Mouse (Mus musculus) layer of hippocampus, postnatal 36 days (tissue): ENCODE measurements around the gene Gm29609. TPM values are rescaled to one million over a fixed set of nuclear protein-coding genes. Genes with fewer than 3 reads are reported as not detected.

ENCODE experiments used
- DNase-seq, 2 experiments: peaks; one replicate each; pipeline ENCODE4 v3.0.0; 2022
- total RNA-seq, 2 experiments: library from RNA; stranded (reverse); gene quantifications; 2 replicates each; pipeline ENCODE4 v1.2.3; 2021

Gm29609 gene
- total RNA-seq, 2 experiments from 2014 or later: 3.2 to 3.4 TPM

DNA sequence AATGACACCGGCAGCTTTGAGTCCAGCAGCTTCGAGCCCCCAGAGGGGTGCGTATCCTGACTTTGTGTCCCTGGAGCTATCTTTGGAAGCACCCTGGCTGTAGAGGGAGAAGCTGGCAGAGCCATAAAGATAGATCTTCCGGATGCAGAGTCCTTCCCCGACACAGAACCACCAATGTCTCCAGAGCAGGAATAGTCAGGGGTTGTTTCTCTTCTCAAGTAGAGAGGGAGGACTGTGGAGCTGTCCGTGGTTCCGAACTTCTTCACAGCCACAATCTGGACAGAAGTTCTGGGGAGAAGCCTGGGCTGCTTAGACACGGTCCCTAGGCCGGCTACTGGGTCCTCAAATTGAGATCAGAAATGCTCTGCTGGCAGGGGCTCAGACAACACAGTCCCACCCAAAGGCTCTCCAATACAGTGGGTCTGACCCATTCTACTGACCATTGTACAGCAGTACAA is 40.7 kb downstream of the Gm29609 start:
- no peak for DNase-seq

- DNase-seq: no peak
Observed at GRCm38 (mm10) chr5:31138241-31138967, 41.3 kb downstream of the Gm29609 start, which contains the start of gene Ucn. Gene Ucn (minus strand): TSS chr5:31138829.

DNA sequence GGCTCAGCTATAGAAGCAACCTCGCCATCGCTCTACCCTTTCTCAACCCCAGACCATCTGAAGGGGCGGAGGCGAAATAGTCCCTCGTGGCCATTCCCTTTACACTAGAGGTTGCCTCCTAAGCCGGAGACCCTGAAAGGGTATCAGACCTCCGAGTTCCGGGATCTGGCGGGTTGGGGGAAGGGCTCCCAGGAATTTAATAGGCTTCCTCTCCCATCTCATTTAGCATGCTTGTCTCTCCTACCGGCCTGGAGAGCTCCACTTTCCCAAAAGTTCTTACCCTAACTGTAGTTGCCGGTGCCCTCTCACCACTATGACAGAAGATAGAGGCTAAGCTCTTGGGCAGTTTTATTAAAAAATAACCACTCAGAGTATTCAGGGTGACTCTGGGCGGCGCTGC is 42.1 kb downstream of the Gm29609 start:
- no peak for DNase-seq

GRCm38 (mm10) chr5:31136730-31137424 is 42.8 kb downstream of the Gm29609 start:
- no peak for DNase-seq

- no peak for DNase-seq
Observed at GRCm38 (mm10) chr5:31126050-31126449, 53.7 kb downstream of the Gm29609 start.

DNA sequence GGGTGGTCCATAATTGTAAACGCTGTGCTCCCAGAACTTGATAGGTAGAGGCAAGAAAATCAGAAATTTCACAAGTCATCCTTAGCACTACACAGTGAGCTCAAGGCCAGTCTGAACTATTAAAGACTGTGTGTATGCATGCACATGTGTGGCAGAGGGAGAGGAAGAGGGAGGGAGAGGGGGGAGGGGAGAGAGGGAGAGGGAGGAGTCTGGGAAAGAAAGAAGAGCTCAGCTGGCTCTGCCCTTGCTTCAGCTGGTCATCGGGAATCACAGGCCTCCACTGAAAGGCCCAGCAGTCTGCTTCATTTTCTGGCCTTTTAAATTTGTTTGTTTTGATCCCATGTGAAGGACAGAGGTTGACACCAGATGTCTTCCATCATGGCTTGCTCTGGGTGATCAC is 56.2 kb downstream of the Gm29609 start:
- no peak for DNase-seq

- no peak for DNase-seq
Observed at GRCm38 (mm10) chr5:31121111-31121510, 58.6 kb downstream of the Gm29609 start.

DNA sequence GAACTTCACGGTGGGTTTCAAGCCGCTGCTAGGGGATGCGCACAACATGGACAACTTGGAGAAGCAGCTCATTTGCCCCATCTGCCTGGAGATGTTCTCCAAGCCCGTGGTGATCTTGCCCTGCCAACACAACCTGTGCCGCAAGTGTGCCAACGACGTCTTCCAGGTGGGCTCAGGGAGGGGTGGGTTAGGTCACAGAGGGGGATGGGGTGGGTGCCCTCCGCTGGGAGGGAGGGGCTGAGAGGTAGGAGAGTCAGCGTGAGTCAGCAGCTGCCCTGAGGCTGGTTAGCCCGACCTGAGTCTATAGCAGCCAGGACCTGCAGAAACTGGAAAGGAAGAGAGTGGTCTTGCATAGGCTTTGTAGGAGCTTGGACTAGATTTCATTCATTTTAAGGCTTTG is 62.8 kb downstream of the Gm29609 start:
- DNase-seq: no peak

- DNase-seq: no peak
Observed at GRCm38 (mm10) chr5:31116354-31116753, 63.4 kb downstream of the Gm29609 start, which contains the start of gene Trim54. Gene Trim54 (plus strand): TSS chr5:31116712.

GRCm38 (mm10) chr5:31110781-31111180 is 68.9 kb downstream of the Gm29609 start:
- DNase-seq: no peak

DNA sequence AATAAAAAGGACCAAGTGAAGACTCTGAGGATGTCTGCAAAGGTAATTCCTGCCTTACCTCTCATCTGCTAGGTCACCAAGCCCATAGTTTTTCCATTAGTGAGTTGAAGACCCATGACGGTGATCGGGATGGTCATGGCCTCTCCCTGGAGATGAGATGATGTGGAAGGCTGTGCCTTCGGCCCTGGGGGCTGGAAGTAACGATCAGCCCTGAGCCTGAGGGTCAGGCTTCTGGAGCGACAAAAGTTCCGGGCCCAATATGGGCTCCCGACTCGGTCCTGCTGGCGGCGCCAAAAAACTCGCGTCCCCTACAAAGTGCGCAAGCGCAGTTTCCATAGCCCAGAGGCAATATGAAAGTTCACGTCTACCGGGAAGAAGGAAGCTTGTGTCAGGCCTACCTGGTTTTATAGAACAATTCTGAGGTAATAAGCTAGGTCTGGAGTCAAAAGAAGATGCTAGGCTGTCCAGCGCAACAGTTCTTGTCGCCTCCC is 71.7 kb downstream of the Gm29609 start, which contains the start of gene Slc30a3:
Gene Slc30a3 (minus strand): TSS at position 238 of the 491 bp plus-strand sequence.
- DNase-seq: no peak

GRCm38 (mm10) chr5:31105814-31106335 is 73.8 kb downstream of the Gm29609 start, which contains the start of gene Dnajc5g:
Gene Dnajc5g (plus strand): TSS chr5:31106285.
- no peak for DNase-seq

DNA sequence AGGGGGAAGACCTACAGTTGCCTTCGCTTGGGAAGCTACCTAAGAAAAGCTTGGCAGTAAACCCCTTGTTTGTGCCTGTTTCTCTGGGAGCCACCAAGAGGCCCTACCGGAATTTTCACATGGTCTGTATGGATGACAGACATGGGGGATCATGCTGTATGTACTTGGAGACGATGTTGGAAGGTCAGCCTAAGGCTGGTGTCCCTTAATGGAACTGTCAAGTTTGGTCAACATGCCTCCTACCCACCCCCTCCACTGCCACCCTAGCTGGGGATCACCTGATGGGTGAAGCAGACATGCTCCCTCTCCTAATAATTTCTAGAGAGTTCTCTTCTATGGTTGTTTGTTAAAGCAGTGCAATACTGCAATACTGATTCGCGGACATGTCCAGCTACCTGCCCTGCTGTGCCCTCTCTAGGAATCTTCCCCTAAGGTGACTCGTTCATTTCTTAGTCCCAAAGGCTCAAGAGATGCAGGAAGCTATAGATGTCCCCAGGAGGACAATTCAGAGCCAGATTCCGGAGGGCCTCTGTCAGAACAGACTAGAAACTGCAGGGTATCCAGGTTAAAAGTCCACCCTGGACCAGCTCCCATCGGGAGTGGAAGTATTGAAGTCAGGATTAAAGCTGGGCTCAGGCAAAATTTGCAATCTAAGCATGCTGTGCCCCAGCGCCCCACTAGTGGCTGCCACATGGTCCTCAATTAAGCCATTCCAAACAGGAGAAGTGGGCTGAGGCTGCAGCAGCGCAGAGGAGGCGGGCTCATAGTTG is 83.8 kb downstream of the Gm29609 start:
- no peak for DNase-seq

DNA sequence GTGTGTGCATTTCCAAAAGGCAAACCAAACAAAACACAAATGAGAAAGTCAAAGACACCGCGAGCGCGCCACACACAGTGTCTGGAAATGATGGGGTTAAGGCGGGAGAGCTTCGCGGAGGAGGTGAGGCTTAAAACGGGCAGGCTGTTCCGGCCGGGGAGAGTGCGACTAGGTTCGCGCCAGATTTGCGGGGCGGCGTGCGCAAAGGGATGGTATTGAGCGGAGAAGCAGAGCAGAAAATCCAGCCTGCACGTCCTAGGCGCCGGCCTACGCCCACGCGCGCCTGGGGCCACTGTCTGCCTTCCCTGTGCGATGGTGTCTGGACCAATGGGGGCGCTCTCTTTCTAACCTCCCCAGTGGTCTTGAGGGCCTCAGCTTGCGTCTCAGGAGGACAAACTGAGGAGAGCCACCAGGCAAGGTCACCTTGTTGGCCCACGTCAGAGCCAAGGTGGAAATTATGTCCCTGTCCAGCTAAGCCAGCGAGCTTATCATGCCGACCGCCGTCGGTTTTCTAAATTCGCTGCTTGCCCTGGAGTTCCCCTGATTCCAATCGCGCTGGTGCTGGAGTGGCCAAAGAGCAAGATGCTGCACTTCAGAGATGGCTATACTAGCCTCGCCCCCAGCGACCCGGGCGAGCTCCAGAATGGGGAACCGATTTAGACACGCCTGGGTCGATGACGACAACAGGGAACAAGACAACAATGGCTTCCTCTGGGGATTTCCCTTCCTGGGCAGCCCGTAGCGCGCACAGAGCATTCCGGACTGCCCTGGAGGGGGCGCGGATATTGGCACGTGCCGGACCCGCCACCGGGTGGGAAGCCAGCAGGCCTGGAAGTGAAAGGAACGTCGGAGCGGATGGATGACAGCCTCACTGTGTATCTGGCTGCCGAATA is 84.7 kb downstream of the Gm29609 start:
- peak; percentile 33 to 44 for DNase-seq

Other genes starting within 250 kb of the Gm29609 start
- gene Cgref1, start 234.3 kb downstream of the Gm29609 start, total RNA-seq: 10 to 100 TPM; 16.5 to 16.7 TPM
- 100 to 1,000 TPM; 115 to 137 TPM for gene Preb, start 219.6 kb downstream of the Gm29609 start, total RNA-seq
- gene Tcf23, start 211.2 kb downstream of the Gm29609 start, total RNA-seq: under 1 TPM; 0.10 to 0.13 TPM
- gene Atraid, start 131.6 kb downstream of the Gm29609 start, total RNA-seq: 10 to 100 TPM; 73.7 to 77.5 TPM
- 10 to 100 TPM; 13.7 to 14.2 TPM for gene Slc5a6, start 131.0 kb downstream of the Gm29609 start, total RNA-seq
- 10 to 100 TPM; 22.3 to 25.5 TPM for gene Cad, start 125.1 kb downstream of the Gm29609 start, total RNA-seq
- not detected for gene Dnajc5g, start 73.6 kb downstream of the Gm29609 start, total RNA-seq
- 10 to 100 TPM; 73.6 to 76.8 TPM for gene Slc30a3, start 71.7 kb downstream of the Gm29609 start, total RNA-seq
- not detected for gene Trim54, start 63.2 kb downstream of the Gm29609 start, total RNA-seq
- not detected for gene Ucn, start 41.1 kb downstream of the Gm29609 start, total RNA-seq
- 10 to 100 TPM; 61.2 to 62.2 TPM for gene Mpv17, start 25.7 kb downstream of the Gm29609 start, total RNA-seq
- gene Gtf3c2, start 233 bp upstream of the Gm29609 start, total RNA-seq: 10 to 100 TPM; 58.5 to 66.8 TPM
- gene Snx17, start 13.3 kb upstream of the Gm29609 start, total RNA-seq: 10 to 100 TPM; 77.0 to 83.7 TPM
- 10 to 100 TPM; 38.7 to 46.9 TPM for gene Eif2b4, start 13.5 kb upstream of the Gm29609 start, total RNA-seq
- 10 to 100 TPM; 29.2 to 30.4 TPM for gene Zfp513, start 22.4 kb upstream of the Gm29609 start, total RNA-seq
- 10 to 100 TPM; 74.4 to 75.3 TPM for gene Ppm1g, start 40.8 kb upstream of the Gm29609 start, total RNA-seq
- 10 to 100 TPM; 81.6 to 84.8 TPM for gene Nrbp1, start 61.0 kb upstream of the Gm29609 start, total RNA-seq
- not detected for gene Gm9970, start 61.3 kb upstream of the Gm29609 start, total RNA-seq
- gene Krtcap3, start 71.8 kb upstream of the Gm29609 start, total RNA-seq: 1 to 10 TPM; 3.0 to 3.7 TPM
- 10 to 100 TPM; 69.1 to 93.8 TPM for gene Ift172, start 111.2 kb upstream of the Gm29609 start, total RNA-seq
- gene Fndc4, start 116.2 kb upstream of the Gm29609 start, total RNA-seq: 100 to 1,000 TPM; 144 to 187 TPM
- gene Gckr, start 117.5 kb upstream of the Gm29609 start, total RNA-seq: under 1 TPM in 1 of 2 experiments, not detected in 1; 0.10 TPM